Mouse (Mus musculus): ENCODE data around the gene Mapkapk3. TPM values are rescaled to one million over a fixed set of nuclear protein-coding genes. Genes with fewer than 3 reads are reported as not detected.

Gene Mapkapk3
- total and polyA plus RNA-seq, 2 experiments from 2014 or later: 1.3 to 3.2 TPM

DNA sequence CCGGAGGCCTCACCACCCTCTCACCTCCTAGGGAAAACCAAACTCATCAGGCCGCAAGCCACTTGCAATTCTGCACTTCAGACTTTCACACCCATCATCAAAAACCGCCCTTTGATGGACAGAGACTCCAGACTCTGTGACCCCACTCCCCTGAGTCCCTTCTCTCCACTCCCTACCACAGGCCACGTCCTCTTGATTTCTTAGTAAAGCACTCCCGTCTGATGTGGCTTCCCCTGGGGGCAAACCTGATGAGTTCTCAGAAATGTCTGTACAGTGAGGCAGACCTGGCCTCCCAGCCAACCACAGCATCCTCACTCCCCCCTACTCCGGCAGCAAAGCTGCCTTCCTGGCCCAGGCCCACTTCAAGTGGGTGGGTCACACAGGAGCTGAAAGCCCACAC, 44.7 kb upstream of the Mapkapk3 start:
- H3K9me3 ChIP-seq (ENCODE audit: low read length): no peaks in the 10 kb centered on the region
- 89% methylated on average over 6 of the region's 6 CpGs for WGBS
- ATAC-seq (ENCODE audit: low FRiP score) (no peak), DNase-seq (ENCODE audit: low spot score) (no peak)
- peaks cover 17% of the 10 kb centered on the region for H3K36me3 ChIP-seq (ENCODE audit: insufficient read depth, low read length)
- H3K27ac ChIP-seq (ENCODE audit: low read depth, low read length): no peak overlapping the region
- peaks cover 12% of the 10 kb centered on the region; the same call in 1 of the 2 replicates for H3K4me1 ChIP-seq (ENCODE audit: insufficient read depth, low read length)
- H3K4me3 ChIP-seq (ENCODE audit: low read depth, low read length): no peak overlapping the region
- H3K27me3 ChIP-seq (ENCODE audit: insufficient read depth, low read length): no peaks in the 10 kb centered on the region
- TF ChIP-seq CTCF (IDR thresholded peaks at IDR 0.05): no peak
- H3K9ac ChIP-seq (replicated peaks; ENCODE audit: low read length, poor library complexity, severe bottlenecking): no peak overlapping the region
- H3K4me2 ChIP-seq (ENCODE audit: low read depth, low read length, poor library complexity, severe bottlenecking): no peak overlapping the region

GRCm38 (mm10) chr9:107333686-107334085, 44.0 kb upstream of the Mapkapk3 start:
- H3K27ac ChIP-seq (ENCODE audit: low read depth, low read length): no peak overlapping the region
- H3K9ac ChIP-seq (replicated peaks; ENCODE audit: low read length, poor library complexity, severe bottlenecking): no peak overlapping the region
- peaks cover 22% of the 10 kb centered on the region for H3K36me3 ChIP-seq (ENCODE audit: insufficient read depth, low read length)
- H3K27me3 ChIP-seq (ENCODE audit: insufficient read depth, low read length): no peaks in the 10 kb centered on the region
- no peak for TF ChIP-seq CTCF (IDR thresholded peaks at IDR 0.05)
- H3K9me3 ChIP-seq (ENCODE audit: low read length): no peaks in the 10 kb centered on the region
- no peak overlapping the region for H3K4me3 ChIP-seq (ENCODE audit: low read depth, low read length)
- H3K4me2 ChIP-seq (ENCODE audit: low read depth, low read length, poor library complexity, severe bottlenecking): no peak overlapping the region
- DNase-seq (ENCODE audit: low spot score): no peak
- 79% methylated on average over 2 of the region's 2 CpGs for WGBS
- H3K4me1 ChIP-seq (ENCODE audit: insufficient read depth, low read length): peaks cover 10% of the 10 kb centered on the region; the same call in 1 of the 2 replicates
- ATAC-seq (ENCODE audit: low FRiP score): no peak

DNA sequence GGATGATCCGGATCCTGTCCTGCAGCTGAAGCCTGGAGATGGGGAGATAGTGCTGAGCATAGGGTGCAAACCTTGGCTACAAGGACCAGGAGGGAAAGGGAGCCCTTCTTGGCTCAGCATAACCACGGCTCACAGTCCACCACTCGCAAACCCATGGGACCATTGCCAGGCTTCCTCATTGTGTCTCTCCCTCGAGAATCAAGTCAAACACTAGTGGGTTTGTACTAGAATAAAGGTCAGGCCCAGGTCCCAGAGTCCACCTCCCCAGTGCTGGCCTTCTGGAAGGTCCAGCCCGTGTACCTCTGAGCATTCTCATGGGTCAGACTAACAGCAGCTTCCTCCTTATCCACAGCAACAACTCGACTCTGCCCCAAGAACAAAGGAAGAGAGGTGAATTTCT, 41.1 kb upstream of the Mapkapk3 start:
- no peak for TF ChIP-seq CTCF (IDR thresholded peaks at IDR 0.05)
- WGBS: 82% methylated on average over 6 of the region's 6 CpGs
- Histone ChIP-seq H3K4me1 (ENCODE audit: insufficient read depth, low read length) (no peaks in the 10 kb centered on the region), H3K4me3 (ENCODE audit: low read depth, low read length) (no peak overlapping the region), H3K9ac (replicated peaks; ENCODE audit: low read length, poor library complexity, severe bottlenecking) (no peak overlapping the region), H3K9me3 (ENCODE audit: low read length) (no peaks in the 10 kb centered on the region), H3K27ac (ENCODE audit: low read depth, low read length) (no peak overlapping the region), H3K4me2 (ENCODE audit: low read depth, low read length, poor library complexity, severe bottlenecking) (no peak overlapping the region), H3K27me3 (ENCODE audit: insufficient read depth, low read length) (no peaks in the 10 kb centered on the region), H3K36me3 (ENCODE audit: insufficient read depth, low read length) (peaks cover 24% of the 10 kb centered on the region)
- DNase-seq (ENCODE audit: low spot score) (no peak), ATAC-seq (ENCODE audit: low FRiP score) (no peak)

- Histone ChIP-seq H3K27me3 (ENCODE audit: insufficient read depth, low read length) (no peaks in the 10 kb centered on the region), H3K4me1 (ENCODE audit: insufficient read depth, low read length) (no peaks in the 10 kb centered on the region), H3K9me3 (ENCODE audit: low read length) (no peaks in the 10 kb centered on the region), H3K36me3 (ENCODE audit: insufficient read depth, low read length) (peaks cover 18% of the 10 kb centered on the region), H3K4me2 (ENCODE audit: low read depth, low read length, poor library complexity, severe bottlenecking) (no peak overlapping the region), H3K9ac (replicated peaks; ENCODE audit: low read length, poor library complexity, severe bottlenecking) (no peak overlapping the region), H3K27ac (ENCODE audit: low read depth, low read length) (no peak overlapping the region), H3K4me3 (ENCODE audit: low read depth, low read length) (no peak overlapping the region)
- WGBS: 91% methylated on average over 16 of the region's 16 CpGs
- ATAC-seq (ENCODE audit: low FRiP score) (no peak), DNase-seq (ENCODE audit: low spot score) (no peak)
- no peak for TF ChIP-seq CTCF (IDR thresholded peaks at IDR 0.05)
Measured at GRCm38 (mm10) chr9:107327879-107328620, 38.4 kb upstream of the Mapkapk3 start.

GRCm38 (mm10) chr9:107325904-107326303, 36.2 kb upstream of the Mapkapk3 start:
- Histone ChIP-seq H3K4me1 (ENCODE audit: insufficient read depth, low read length) (no peaks in the 10 kb centered on the region), H3K4me3 (ENCODE audit: low read depth, low read length) (no peak overlapping the region), H3K9me3 (ENCODE audit: low read length) (no peaks in the 10 kb centered on the region), H3K9ac (replicated peaks; ENCODE audit: low read length, poor library complexity, severe bottlenecking) (no peak overlapping the region), H3K27me3 (ENCODE audit: insufficient read depth, low read length) (no peaks in the 10 kb centered on the region), H3K4me2 (ENCODE audit: low read depth, low read length, poor library complexity, severe bottlenecking) (no peak overlapping the region), H3K27ac (ENCODE audit: low read depth, low read length) (no peak overlapping the region), H3K36me3 (ENCODE audit: insufficient read depth, low read length) (0 out of 2 replicates have a peak, but pooled peaks cover 8% of the 10 kb centered on the region)
- no peak for DNase-seq (ENCODE audit: low spot score)
- TF ChIP-seq CTCF (IDR thresholded peaks at IDR 0.05): no peak
- no peak for ATAC-seq (ENCODE audit: low FRiP score)
- WGBS: 90% methylated on average over 7 of the region's 7 CpGs

- H3K9ac ChIP-seq (replicated peaks; ENCODE audit: low read length, poor library complexity, severe bottlenecking): no peak overlapping the region
- no peak overlapping the region for H3K27ac ChIP-seq (ENCODE audit: low read depth, low read length)
- no peak for DNase-seq (ENCODE audit: low spot score)
- no peaks in the 10 kb centered on the region for H3K9me3 ChIP-seq (ENCODE audit: low read length)
- 0 out of 2 replicates have a peak, but pooled peaks cover 8% of the 10 kb centered on the region for H3K36me3 ChIP-seq (ENCODE audit: insufficient read depth, low read length)
- no peak overlapping the region for H3K4me2 ChIP-seq (ENCODE audit: low read depth, low read length, poor library complexity, severe bottlenecking)
- no peak for ATAC-seq (ENCODE audit: low FRiP score)
- H3K4me1 ChIP-seq (ENCODE audit: insufficient read depth, low read length): no peaks in the 10 kb centered on the region
- no peaks in the 10 kb centered on the region for H3K27me3 ChIP-seq (ENCODE audit: insufficient read depth, low read length)
- H3K4me3 ChIP-seq (ENCODE audit: low read depth, low read length): no peak overlapping the region
- TF ChIP-seq CTCF (IDR thresholded peaks at IDR 0.05): no peak
- WGBS: 62% methylated on average over 4 of the region's 4 CpGs
Measured at GRCm38 (mm10) chr9:107324799-107325561, 35.3 kb upstream of the Mapkapk3 start.
